Mouse (Mus musculus) erythroblast, embryonic 14.5 days (primary cell): ENCODE measurements around the gene 1700015G11Rik.

Experiments used
- GATA1 ChIP-seq: IDR thresholded peaks from 2 replicates; pipeline ENCODE4 v1.6.1; 2012; ENCODE audit warnings: low read length, inconsistent platforms, mixed read lengths
- TAL1 ChIP-seq: IDR thresholded peaks from 3 replicates; pipeline ENCODE4 v1.6.1; 2012; ENCODE audit warnings: low read length, inconsistent platforms, mixed read lengths

DNA sequence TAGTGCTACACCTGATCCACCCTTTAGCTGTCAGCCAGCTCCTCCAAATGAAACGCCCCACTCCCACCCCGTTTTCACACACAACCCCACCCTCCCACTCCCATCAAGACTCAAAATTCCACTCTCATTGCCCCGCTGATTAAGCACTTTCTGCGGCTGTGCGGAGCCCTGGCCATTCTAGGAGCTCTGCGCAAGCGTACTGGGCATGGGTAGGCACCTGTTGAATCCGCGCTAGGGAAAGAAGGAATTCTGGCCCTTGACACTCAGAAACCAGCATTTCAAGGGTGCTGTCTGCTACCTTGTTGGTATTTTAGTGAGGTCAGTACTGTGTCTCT lies 9.3 kb downstream of the 1700015G11Rik start:
- no peak for TF ChIP-seq TAL1
- no peak for TF ChIP-seq GATA1
